Mouse (Mus musculus): ENCODE results near the gene Swt1. TPM values are rescaled to one million over a fixed set of nuclear protein-coding genes. Genes with fewer than 3 reads are reported as not detected.

Gene Swt1
- polyA plus RNA-seq, 1 experiment from 2014 or later, result 18.7 TPM

Small RNA genes lying within 50 kb of the gene (microRNA-seq; reads per million reads assigned to microRNA genes)
- gene Mir7682, result not detected

Other genes starting within 250 kb of the Swt1 start
- 2.7 and 2.8 TPM in 2 replicates for gene Gm47985, start 245.9 kb downstream of the Swt1 start, polyA plus RNA-seq (2015; fragmentation: Nextera tagmentation; extraction: Ambion mirVana)
- 1.2 and 1.6 TPM in 2 replicates for gene Gm8947, start 236.1 kb downstream of the Swt1 start, polyA plus RNA-seq (2015; fragmentation: Nextera tagmentation; extraction: Ambion mirVana)
- gene Gm47995, start 230.0 kb downstream of the Swt1 start, polyA plus RNA-seq (2015; fragmentation: Nextera tagmentation; extraction: Ambion mirVana), result 0.68 and 1.1 TPM in 2 replicates
- gene 3110040M04Rik, start 224.3 kb downstream of the Swt1 start, polyA plus RNA-seq (2015; fragmentation: Nextera tagmentation; extraction: Ambion mirVana), result 0.31 and 0.66 TPM in 2 replicates
- gene Gm47996, start 218.3 kb downstream of the Swt1 start, polyA plus RNA-seq (2015; fragmentation: Nextera tagmentation; extraction: Ambion mirVana), result 0.36 and 0.63 TPM in 2 replicates
- 86.4 and 112 TPM in 2 replicates for gene Ivns1abp, start 84.0 kb downstream of the Swt1 start, polyA plus RNA-seq (2015; fragmentation: Nextera tagmentation; extraction: Ambion mirVana)
- 18.9 and 21.7 TPM in 2 replicates for gene Trmt1l, start 87 bp upstream of the Swt1 start, polyA plus RNA-seq (2015; fragmentation: Nextera tagmentation; extraction: Ambion mirVana)
- 21.5 and 28.9 TPM in 2 replicates for gene Rnf2, start 72.5 kb upstream of the Swt1 start, polyA plus RNA-seq (2015; fragmentation: Nextera tagmentation; extraction: Ambion mirVana)
- gene Fam129a, start 142.7 kb upstream of the Swt1 start, polyA plus RNA-seq (2015; fragmentation: Nextera tagmentation; extraction: Ambion mirVana), result 2.5 and 3.0 TPM in 2 replicates

Data from liver, embryonic 13.5 days (tissue).